Mouse (Mus musculus) lung, embryonic 15.5 days (tissue): ENCODE measurements around the gene Fgr. TPM values are rescaled to one million over a fixed set of nuclear protein-coding genes. Genes with fewer than 3 reads are reported as not detected.

ENCODE experiments used
- ATAC-seq: fragments of 200-750 bp; cut with Nextera tagmentation; 2 replicates; pipeline ENCODE4 v1.8.0; 2017; ENCODE audit warnings: moderate number of reproducible peaks, borderline replicate concordance; ENCODE audit not compliant: low FRiP score, low TSS enrichment; ENCODE audit errors: extremely low read depth
- H3K27ac ChIP-seq: fragments of 300-500 bp; sonication (generic); 2 replicates; pipeline ENCODE4 v1.5.1; 2015; ENCODE audit warnings: moderate library complexity, mild to moderate bottlenecking, inconsistent platforms
- H3K27me3 ChIP-seq: fragments of 300-500 bp; sonication (generic); 2 replicates; pipeline ENCODE4 v1.6.1; 2015; ENCODE audit warnings: inconsistent platforms
- H3K36me3 ChIP-seq: fragments of 300-500 bp; sonication (generic); 2 replicates; pipeline ENCODE4 v1.6.1; 2015; ENCODE audit warnings: inconsistent platforms
- H3K4me1 ChIP-seq: fragments of 300-500 bp; sonication (generic); 2 replicates; pipeline ENCODE4 v1.6.1; 2015; ENCODE audit warnings: inconsistent platforms
- H3K4me2 ChIP-seq: fragments of 300-500 bp; sonication (generic); 2 replicates; pipeline ENCODE4 v1.6.1; 2015; ENCODE audit warnings: inconsistent platforms, mild to moderate bottlenecking, moderate library complexity
- H3K4me3 ChIP-seq: fragments of 300-500 bp; sonication (generic); 2 replicates; pipeline ENCODE4 v1.5.1; 2015; ENCODE audit warnings: mild to moderate bottlenecking, inconsistent platforms
- H3K9ac ChIP-seq: fragments of 300-500 bp; sonication (generic); 2 replicates; pipeline ENCODE4 v1.6.1; 2015; ENCODE audit warnings: inconsistent platforms
- H3K9me3 ChIP-seq: fragments of 300-500 bp; sonication (generic); 2 replicates; pipeline ENCODE4 v1.6.1; 2016; ENCODE audit warnings: inconsistent platforms
- WGBS: fragments of 180-500 bp; shearing (Covaris S2); methylation state at CpG from one replicate; pipeline ENCODE4 v1.1.7; 2015; 5-methylcytosine and 5-hydroxymethylcytosine counted together
- polyA plus RNA-seq: library from polyadenylated mRNA; unstranded; fragments of >200 nt; fragmentation: Nextera tagmentation; extraction: Ambion mirVana; gene quantifications from 2 replicates; pipeline ENCODE4 v1.2.1, GENCODE M21; 2015

Fgr gene
- polyA plus RNA-seq, 1 experiment from 2014 or later, result 0.69 TPM

GRCm38 (mm10) chr4:132960864-132961639, 12.8 kb upstream of the Fgr start:
- H3K4me2 ChIP-seq, result no peak overlapping the region
- H3K27ac ChIP-seq, result peak overlapping the region; percentile 90
- H3K27me3 ChIP-seq, result no peaks in the 10 kb centered on the region
- no peak overlapping the region for H3K4me3 ChIP-seq
- WGBS, result 25% methylated on average over 13 of the region's 13 CpGs
- peaks cover 33% of the 10 kb centered on the region for H3K4me1 ChIP-seq
- H3K9me3 ChIP-seq, result no peaks in the 10 kb centered on the region
- ATAC-seq, result no peak; the same call in 1 of the 2 replicates
- no peak overlapping the region for H3K9ac ChIP-seq
- H3K36me3 ChIP-seq, result no peaks in the 10 kb centered on the region

- no peak overlapping the region for H3K4me2 ChIP-seq
- peaks cover 34% of the 10 kb centered on the region for H3K4me1 ChIP-seq
- no peaks in the 10 kb centered on the region for H3K9me3 ChIP-seq
- ATAC-seq, result no peak
- H3K27me3 ChIP-seq, result no peaks in the 10 kb centered on the region
- H3K36me3 ChIP-seq, result no peaks in the 10 kb centered on the region
- no peak overlapping the region for H3K9ac ChIP-seq
- 86% methylated on average over 5 of the region's 5 CpGs for WGBS
- no peak overlapping the region for H3K27ac ChIP-seq
- H3K4me3 ChIP-seq, result no peak overlapping the region
Measured at GRCm38 (mm10) chr4:132961866-132962265, 12.0 kb upstream of the Fgr start.

DNA sequence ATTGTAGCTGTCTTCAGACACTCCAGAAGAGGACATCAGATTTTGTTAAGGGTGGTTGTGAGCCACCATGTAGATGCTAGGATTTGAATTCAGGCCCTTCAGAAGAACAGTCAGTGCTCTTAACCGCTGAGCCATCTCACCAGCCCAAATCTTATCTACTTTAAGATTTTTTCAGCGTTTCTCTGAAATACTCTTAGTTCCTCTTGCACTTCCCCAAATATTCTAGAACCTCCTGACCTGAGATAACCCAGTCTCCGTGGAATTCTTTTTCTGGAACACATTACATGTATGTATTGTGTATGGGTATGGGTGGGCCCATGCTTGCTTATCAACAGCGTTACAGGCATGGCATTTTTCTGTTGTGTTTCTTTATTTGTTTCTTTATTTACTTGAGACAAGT, 11.3 kb upstream of the Fgr start:
- WGBS, result 74% methylated on average over 4 of the region's 4 CpGs
- Histone ChIP-seq H3K27ac (no peak overlapping the region), H3K36me3 (no peaks in the 10 kb centered on the region), H3K9ac (no peak overlapping the region), H3K4me1 (peaks cover 38% of the 10 kb centered on the region), H3K27me3 (no peaks in the 10 kb centered on the region), H3K4me3 (no peak overlapping the region), H3K9me3 (no peaks in the 10 kb centered on the region), H3K4me2 (no peak overlapping the region)
- ATAC-seq, result no peak

DNA sequence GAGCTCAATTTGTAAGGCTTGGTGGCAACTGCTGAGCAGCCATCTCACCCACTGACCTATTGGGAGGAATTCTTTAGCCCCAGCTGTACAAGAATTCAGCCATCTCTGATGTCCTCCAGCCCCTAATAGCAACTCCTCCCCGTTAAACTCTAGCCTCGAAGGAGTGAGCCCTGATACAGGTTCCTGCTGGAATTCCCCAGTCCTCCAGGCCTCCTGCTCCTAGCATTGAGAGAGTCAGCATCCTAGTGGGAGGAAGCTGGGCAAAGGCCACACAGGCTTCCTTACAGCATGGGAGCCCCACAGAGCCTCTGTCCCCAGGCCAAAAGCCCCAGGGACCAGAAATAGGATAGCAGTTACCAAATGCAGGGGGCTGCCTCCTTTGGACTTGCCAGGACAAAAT, 10.5 kb upstream of the Fgr start:
- H3K4me1 ChIP-seq, result peaks cover 40% of the 10 kb centered on the region
- 33% methylated on average over 2 of the region's 2 CpGs for WGBS
- no peaks in the 10 kb centered on the region for H3K27me3 ChIP-seq
- H3K36me3 ChIP-seq, result no peaks in the 10 kb centered on the region
- no peak overlapping the region for H3K4me3 ChIP-seq
- H3K9ac ChIP-seq, result no peak overlapping the region
- no peak overlapping the region for H3K4me2 ChIP-seq
- ATAC-seq, result no peak
- no peaks in the 10 kb centered on the region for H3K9me3 ChIP-seq
- H3K27ac ChIP-seq, result no peak overlapping the region

- H3K4me1 ChIP-seq, result peaks cover 34% of the 10 kb centered on the region
- no peak overlapping the region for H3K9ac ChIP-seq
- H3K27me3 ChIP-seq, result no peaks in the 10 kb centered on the region
- H3K27ac ChIP-seq, result no peak overlapping the region
- ATAC-seq, result no peak
- no peak overlapping the region for H3K4me2 ChIP-seq
- H3K9me3 ChIP-seq, result no peaks in the 10 kb centered on the region
- H3K36me3 ChIP-seq, result no peaks in the 10 kb centered on the region
- H3K4me3 ChIP-seq, result no peak overlapping the region
- WGBS, result 52% methylated on average over 3 of the region's 3 CpGs
Measured at GRCm38 (mm10) chr4:132964064-132964463, 9.8 kb upstream of the Fgr start.

- Histone ChIP-seq H3K36me3 (no peaks in the 10 kb centered on the region), H3K9ac (no peak overlapping the region), H3K4me1 (peaks cover 30% of the 10 kb centered on the region), H3K9me3 (no peaks in the 10 kb centered on the region), H3K4me3 (no peak overlapping the region), H3K4me2 (no peak overlapping the region), H3K27ac (no peak overlapping the region), H3K27me3 (no peaks in the 10 kb centered on the region)
- ATAC-seq, result no peak
- 63% methylated on average over 5 of the region's 5 CpGs for WGBS
Measured at GRCm38 (mm10) chr4:132964473-132964872, 9.4 kb upstream of the Fgr start.

DNA sequence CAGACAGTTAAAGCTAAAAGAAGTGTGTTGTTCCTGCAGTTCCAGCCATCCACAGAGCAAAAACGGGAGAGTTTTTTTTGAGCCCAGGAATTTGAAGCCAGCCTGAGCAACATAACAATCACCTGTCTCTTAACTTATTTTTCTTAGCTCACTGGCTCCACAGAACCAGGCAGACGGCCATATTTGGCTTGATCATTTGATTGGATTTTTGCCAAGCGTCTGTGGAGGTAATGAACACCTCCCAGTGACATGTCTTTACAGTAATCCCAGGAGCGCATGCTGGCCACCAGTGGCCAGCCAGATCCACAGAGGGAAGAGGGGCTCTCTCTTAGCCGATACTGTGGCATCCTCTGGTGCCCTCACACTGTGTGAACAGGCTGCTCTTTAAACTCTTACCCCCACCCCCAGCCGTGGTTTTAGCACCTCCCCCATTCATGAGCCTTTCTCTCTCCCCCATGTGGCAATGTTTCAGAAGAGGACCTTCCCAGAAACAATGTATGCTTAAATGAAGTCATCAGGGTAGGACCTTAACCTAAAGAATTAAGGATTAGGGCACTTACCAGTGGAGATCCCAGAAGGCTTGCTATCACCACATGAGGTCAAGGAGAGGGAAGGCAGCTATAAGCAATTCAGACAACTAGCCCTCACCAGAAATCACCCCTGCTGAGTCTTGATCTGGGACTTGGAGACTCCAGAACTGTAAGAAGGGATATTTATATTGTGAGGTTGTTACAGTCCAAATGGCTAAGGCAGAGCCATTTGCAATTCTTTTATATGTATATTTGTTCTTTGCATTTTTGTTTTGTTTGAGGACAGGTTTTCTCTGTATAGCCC, 5.6 kb upstream of the Fgr start:
- Histone ChIP-seq H3K27ac (no peak overlapping the region), H3K4me3 (no peak overlapping the region), H3K27me3 (no peaks in the 10 kb centered on the region; the same call in 1 of the 2 replicates), H3K4me2 (no peak overlapping the region), H3K9ac (no peak overlapping the region), H3K9me3 (no peaks in the 10 kb centered on the region), H3K36me3 (no peaks in the 10 kb centered on the region), H3K4me1 (peaks cover 9% of the 10 kb centered on the region)
- WGBS, result 38% methylated on average over 6 of the region's 6 CpGs
- ATAC-seq, result no peak

DNA sequence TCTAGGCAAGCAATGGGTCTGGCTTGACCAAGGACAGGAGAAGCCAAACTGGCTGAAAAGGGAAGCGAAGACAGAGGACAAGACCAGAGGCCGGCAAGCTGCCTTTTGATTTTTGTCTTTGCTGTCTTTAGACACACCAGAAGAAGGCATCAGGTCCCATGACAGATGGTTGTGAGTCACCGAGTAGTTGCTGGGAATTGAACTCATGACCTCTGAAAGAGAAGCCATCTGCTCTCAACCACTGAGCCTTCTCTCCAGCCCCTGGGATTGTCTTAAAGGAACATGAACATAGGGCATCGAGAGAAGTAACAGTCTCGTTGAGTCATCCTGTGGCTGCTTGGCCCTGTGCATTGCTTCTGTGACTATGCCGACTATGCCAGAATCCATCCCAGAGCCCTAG, 2.3 kb upstream of the Fgr start:
- ATAC-seq, result no peak
- H3K4me1 ChIP-seq, result peaks cover 35% of the 10 kb centered on the region
- WGBS, result 62% methylated on average over 6 of the region's 6 CpGs

DNA sequence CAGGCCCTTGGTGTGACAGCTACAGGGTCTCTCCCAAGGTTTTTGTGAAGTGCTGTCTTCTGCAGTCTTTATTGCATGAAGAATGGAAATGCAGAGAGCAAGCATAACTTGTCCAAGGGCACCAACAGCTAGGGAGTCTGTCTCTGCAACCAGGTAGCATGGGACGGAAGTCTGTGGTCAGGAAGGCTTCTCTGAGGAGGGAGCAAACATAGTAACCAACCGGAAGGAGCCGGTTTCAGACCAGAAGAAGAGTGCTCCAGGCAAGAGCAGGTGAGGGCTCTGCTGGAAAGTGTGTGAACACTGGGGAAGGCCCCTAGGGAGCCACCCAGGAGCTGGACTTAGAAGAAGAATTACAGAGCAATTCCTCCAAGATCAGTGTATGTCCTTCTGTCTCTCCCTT, 1.8 kb upstream of the Fgr start:
- WGBS, result 62% methylated on average over 3 of the region's 3 CpGs
- no peak overlapping the region for H3K9ac ChIP-seq
- peak overlapping the region; percentile 36; the same call in 1 of the 2 replicates for H3K27ac ChIP-seq

More for the DNA sequence above, 2.3 kb upstream of the Fgr start:
- no peaks in the 10 kb centered on the region for H3K36me3 ChIP-seq
- H3K9me3 ChIP-seq, result no peaks in the 10 kb centered on the region
- H3K4me2 ChIP-seq, result no peak overlapping the region
- H3K27ac ChIP-seq, result no peak overlapping the region
- H3K9ac ChIP-seq, result no peak overlapping the region
- H3K4me3 ChIP-seq, result no peak overlapping the region
- H3K27me3 ChIP-seq, result peaks cover 6% of the 10 kb centered on the region; the same call in 1 of the 2 replicates

GRCm38 (mm10) chr4:132972556-132972955, 1.3 kb upstream of the Fgr start:
- peaks cover 6% of the 10 kb centered on the region; the same call in 1 of the 2 replicates for H3K27me3 ChIP-seq
- H3K4me1 ChIP-seq, result peaks cover 30% of the 10 kb centered on the region
- no peak overlapping the region for H3K4me3 ChIP-seq
- 0 out of 2 replicates have a peak overlapping the region, but pooled peaks have one; percentile 36 for H3K27ac ChIP-seq
- ATAC-seq, result no peak
- no peak overlapping the region for H3K4me2 ChIP-seq
- no peak overlapping the region for H3K9ac ChIP-seq
- 25% methylated on average over 2 of the region's 2 CpGs for WGBS
- H3K9me3 ChIP-seq, result no peaks in the 10 kb centered on the region
- H3K36me3 ChIP-seq, result no peaks in the 10 kb centered on the region

More for the DNA sequence above, 1.8 kb upstream of the Fgr start:
- Histone ChIP-seq H3K4me3 (no peak overlapping the region), H3K36me3 (no peaks in the 10 kb centered on the region), H3K4me1 (peaks cover 32% of the 10 kb centered on the region), H3K4me2 (no peak overlapping the region), H3K27me3 (peaks cover 6% of the 10 kb centered on the region; the same call in 1 of the 2 replicates), H3K9me3 (no peaks in the 10 kb centered on the region)
- no peak for ATAC-seq

DNA sequence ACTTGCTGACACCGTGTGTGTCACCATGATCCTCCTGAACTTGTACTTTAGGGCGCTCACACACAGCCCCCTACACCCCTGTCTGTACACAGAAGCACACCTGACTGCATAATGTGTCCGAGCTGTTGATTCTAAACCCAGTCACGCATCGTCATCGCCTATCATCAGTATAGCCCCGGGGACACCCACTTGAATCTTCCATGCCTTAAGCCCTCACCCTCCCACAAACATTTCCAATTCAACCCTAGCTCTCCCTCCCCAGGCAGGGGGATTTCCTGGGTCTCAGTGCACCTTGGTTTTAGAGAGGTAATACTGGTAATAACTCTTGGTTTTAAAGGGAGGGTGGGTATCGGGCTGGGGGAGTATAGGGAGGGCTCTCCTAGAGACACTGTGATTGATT, 709 bp upstream of the Fgr start:
- no peak overlapping the region for H3K4me3 ChIP-seq
- no peak overlapping the region for H3K27ac ChIP-seq
- 55% methylated on average over 8 of the region's 8 CpGs for WGBS
- ATAC-seq, result no peak
- no peak overlapping the region for H3K9ac ChIP-seq
- H3K36me3 ChIP-seq, result no peaks in the 10 kb centered on the region
- peaks cover 6% of the 10 kb centered on the region; the same call in 1 of the 2 replicates for H3K27me3 ChIP-seq
- H3K4me2 ChIP-seq, result no peak overlapping the region
- peaks cover 29% of the 10 kb centered on the region for H3K4me1 ChIP-seq
- no peaks in the 10 kb centered on the region for H3K9me3 ChIP-seq

DNA sequence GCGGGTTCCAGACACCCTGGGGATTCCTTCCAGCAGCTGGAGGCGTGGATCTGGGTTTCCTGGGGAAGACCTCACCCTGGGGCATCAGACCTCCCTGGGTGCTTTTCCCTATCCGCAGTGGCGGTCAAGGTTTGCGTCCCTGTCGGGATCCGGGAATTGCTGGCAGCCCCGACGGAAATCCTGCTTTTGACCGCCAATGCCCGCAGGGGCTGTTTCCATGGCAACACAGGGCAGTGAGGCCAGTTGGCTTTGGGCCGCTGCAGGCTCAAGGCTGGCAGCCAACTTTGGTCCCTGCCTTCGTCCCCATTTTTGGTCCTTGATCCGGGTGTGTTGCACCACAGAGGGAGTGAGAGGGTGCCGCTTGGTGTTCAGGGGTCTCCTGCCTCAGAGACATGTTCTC, 1.0 kb downstream of the Fgr start:
- H3K27me3 ChIP-seq, result peaks cover 6% of the 10 kb centered on the region; the same call in 1 of the 2 replicates
- peak overlapping the region; percentile 56 for H3K4me2 ChIP-seq
- H3K9ac ChIP-seq, result peak overlapping the region; percentile 16; the same call in 1 of the 2 replicates
- H3K27ac ChIP-seq, result peak overlapping the region; percentile 35; the same call in 1 of the 2 replicates
- ATAC-seq, result no peak
- no peaks in the 10 kb centered on the region for H3K36me3 ChIP-seq
- peaks cover 27% of the 10 kb centered on the region for H3K4me1 ChIP-seq
- no peaks in the 10 kb centered on the region for H3K9me3 ChIP-seq
- peak overlapping the region; percentile 24 for H3K4me3 ChIP-seq
- under 1% methylated on average over 15 of the region's 15 CpGs for WGBS
